Mouse (Mus musculus): ENCODE results near the gene Syt7.

DNA sequence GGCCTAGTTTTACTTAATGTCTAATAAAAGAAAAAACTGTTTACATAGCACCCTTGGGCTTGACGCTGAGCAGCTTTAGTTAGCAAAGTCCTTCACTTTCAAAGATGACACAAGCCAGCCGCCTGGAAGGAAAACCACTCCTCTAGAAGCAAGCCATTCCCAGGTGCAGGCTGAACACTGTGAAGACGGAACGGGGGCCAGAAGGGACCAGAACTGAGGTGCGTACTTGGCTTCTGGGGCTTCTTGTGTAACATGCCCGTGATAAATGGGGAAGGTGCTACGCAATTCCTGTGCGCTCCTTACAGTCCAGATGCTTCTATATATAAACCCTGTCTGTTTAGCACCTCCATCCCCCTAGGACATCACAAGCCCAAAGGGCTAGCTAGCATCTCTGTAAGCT is 111.7 kb downstream of the Syt7 start:
- TF ChIP-seq POLR2A (IDR thresholded peaks at IDR 0.05; ENCODE audit: borderline replicate concordance, extremely low read depth, insufficient read depth, insufficient read length, poor library complexity, severe bottlenecking): no peak
- TF ChIP-seq CTCF (IDR thresholded peaks at IDR 0.05; ENCODE audit: borderline replicate concordance, extremely low read depth, insufficient read depth, insufficient read length): no peak

Data from brain, embryonic 14.5 days (tissue).